Comparison of ENCODE assay signal across 13 mouse cellular contexts in the genomic region with DNA sequence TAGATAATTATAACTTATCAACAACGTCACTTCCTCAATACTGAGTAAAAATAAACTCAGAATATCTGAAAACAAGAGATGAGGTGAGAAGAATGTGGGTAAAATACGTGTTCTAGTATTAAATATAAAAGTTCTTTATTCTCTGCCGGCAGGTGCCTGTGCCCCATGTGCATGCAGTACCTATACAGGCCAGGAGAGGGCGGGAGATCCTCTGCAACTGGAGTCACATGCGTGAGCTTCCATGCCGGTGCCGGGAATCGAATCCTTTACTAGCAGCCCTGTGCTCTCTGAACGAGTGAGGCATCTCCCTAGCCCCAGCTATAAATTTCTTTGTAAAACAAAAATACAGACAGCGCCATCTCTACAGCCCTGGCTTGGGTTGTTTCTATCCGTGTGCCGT. TPM values are rescaled to one million over a fixed set of nuclear protein-coding genes. Genes with fewer than 3 reads are reported as not detected.
DNase-seq lines count a peak whose midpoint lies in the region; ATAC-seq and TF ChIP-seq lines count a peak whose summit lies in the region.
"Had no signal": no experiment of that assay in that cellular context is flagged by ENCODE, and none has a peak within 500 bp of the region (broad histone marks: within the 10 kb centered on the region; RNA-seq: fewer than 3 reads in every experiment).

No protein-coding gene starts in this region.

- H3K9ac ChIP-seq in CH12.LX (ENCODE audit: insufficient read depth, low read depth): no peak overlapping the region
- no peak overlapping the region for H3K9ac ChIP-seq in lung, postnatal 0 days (replicated peaks; ENCODE audit: low read depth)
- H3K9ac ChIP-seq: heart, embryonic 15.5 days had no signal

- no peaks in the 10 kb centered on the region for H3K79me2 ChIP-seq in CH12.LX (replicated peaks; ENCODE audit: control insufficient read depth, extremely low read depth, insufficient read depth, poor library complexity, severe bottlenecking)

- no peak for TF ChIP-seq POLR2A in CH12.LX (IDR thresholded peaks at IDR 0.05; ENCODE audit: low read depth, low read length)

- TF ChIP-seq RAD21 in CH12.LX (IDR thresholded peaks at IDR 0.05; ENCODE audit: low read depth, low read length): no peak

- no peak; a peak in 1 of 4 replicates for TF ChIP-seq CTCF in CH12.LX (conservative IDR thresholded peaks at IDR 0.05 in 1 of 2, IDR thresholded peaks at IDR 0.05 in 1 of 2; ENCODE audit: low read depth in 2 of 2, low read length in 2 of 2)
- TF ChIP-seq CTCF in lung, postnatal 0 days (IDR thresholded peaks at IDR 0.05): peak; percentile 59

- WGBS in lung, postnatal 0 days: 33% methylated on average over 12 of the region's 12 CpGs

- H3K36me3 ChIP-seq in CH12.LX (replicated peaks in 1 of 2; ENCODE audit: control insufficient read depth in 1 of 2, insufficient read depth in 1 of 2, low read length in 1 of 2): no peaks in the 10 kb centered on the region
- H3K36me3 ChIP-seq in lung, postnatal 0 days (ENCODE audit: insufficient read depth, low read length): no peaks in the 10 kb centered on the region
- H3K36me3 ChIP-seq: heart, embryonic 15.5 days had no signal

- peaks cover 34% of the 10 kb centered on the region for H3K27me3 ChIP-seq in CH12.LX (replicated peaks)
- H3K27me3 ChIP-seq in lung, postnatal 0 days (replicated peaks; ENCODE audit: insufficient read depth, low read length): peaks cover 24% of the 10 kb centered on the region

- peaks cover 20% of the 10 kb centered on the region for H3K9me3 ChIP-seq in CH12.LX (replicated peaks; ENCODE audit: low read length)
- 0 out of 2 replicates have a peak, but pooled peaks cover 2% of the 10 kb centered on the region for H3K9me3 ChIP-seq in lung, postnatal 0 days (ENCODE audit: low read length)

- peak; percentile 26 for DNase-seq in kidney, adult 9 months
- DNase-seq in kidney, adult 11 months: no peak
- DNase-seq in CH12.LX (ENCODE audit: extremely low read depth) (peak; percentile 3), ES-CJ7 (ENCODE audit: low read depth, low spot score) (peak; percentile 92)
- no peak for DNase-seq in lung, postnatal 0 days (ENCODE audit: low spot score)
- DNase-seq in urinary bladder, postnatal 10 days (ENCODE audit: low spot score): no peak
- DNase-seq in right cerebral cortex, postnatal 14 days: no peak
- DNase-seq: adrenal gland, adult 8-10 months had no signal

- dilution Hi-C loops in CH12.LX (cut with MboI; ENCODE audit: extremely low pct_ligation_motif_present, extremely low pct_unique_long_range_greater_than_20kb, low sequenced_read_pairs): no loop called here

- in situ Hi-C loops in CH12.LX (cut with MboI; ENCODE audit: low pct_ligation_motif_present, low pct_unique_long_range_greater_than_20kb, low sequenced_read_pairs): no loop called here

- H3K4me2 ChIP-seq in CH12.LX (ENCODE audit: insufficient read depth, low read depth, poor library complexity, severe bottlenecking): no peak overlapping the region
- H3K4me2 ChIP-seq in lung, postnatal 0 days (replicated peaks; ENCODE audit: low read depth, low read length): no peak overlapping the region
- H3K4me2 ChIP-seq: heart, embryonic 15.5 days had no signal

- no peak for ATAC-seq in lung, postnatal 0 days

- no peaks in the 10 kb centered on the region for H3K4me1 ChIP-seq in CH12.LX (ENCODE audit: control insufficient read depth in 1 of 2, insufficient read depth in 2 of 2)
- no peaks in the 10 kb centered on the region for H3K4me1 ChIP-seq in lung, postnatal 0 days (ENCODE audit: insufficient read depth, low read depth, low read length)

- TF ChIP-seq EP300 in CH12.LX (IDR thresholded peaks at IDR 0.05; ENCODE audit: low read length): no peak
- TF ChIP-seq EP300 in lung, postnatal 0 days (IDR thresholded peaks at IDR 0.05): no peak

- no peak overlapping the region for H3K27ac ChIP-seq in CH12.LX (ENCODE audit: insufficient read depth, low read depth)
- H3K27ac ChIP-seq in lung, postnatal 0 days (ENCODE audit: low read length): no peak overlapping the region
- H3K27ac ChIP-seq: heart, embryonic 15.5 days had no signal

- H3K4me3 ChIP-seq in CH12.LX (replicated peaks in 1 of 3; ENCODE audit: low read depth in 2 of 3, low read length in 2 of 3, poor library complexity in 1 of 3): no peak overlapping the region
- H3K4me3 ChIP-seq in lung, postnatal 0 days (ENCODE audit: low read depth, low read length): no peak overlapping the region
- H3K4me3 ChIP-seq: heart, embryonic 15.5 days; myocyte had no signal

TF ChIP-seq in CH12.LX, 34 proteins besides CTCF, POLR2A, EP300 and RAD21:
- TF ChIP-seq SIN3A (IDR thresholded peaks at IDR 0.05; ENCODE audit: low read length) (no peak), PAX5 (IDR thresholded peaks at IDR 0.05; ENCODE audit: low read length) (no peak), NELFE (IDR thresholded peaks at IDR 0.05; ENCODE audit: low read depth, low read length) (no peak), JUN (IDR thresholded peaks at IDR 0.05; ENCODE audit: insufficient read depth, low read depth, low read length) (no peak), HCFC1 (IDR thresholded peaks at IDR 0.05; ENCODE audit: low read depth, low read length) (no peak), TBP (conservative IDR thresholded peaks at IDR 0.05; ENCODE audit: low read depth, low read length) (no peak), NRF1 (IDR thresholded peaks at IDR 0.05; ENCODE audit: low read depth, low read length) (no peak), ZNF384 (IDR thresholded peaks at IDR 0.05; ENCODE audit: low read depth, low read length) (no peak), ETS1 (conservative IDR thresholded peaks at IDR 0.05; ENCODE audit: low read depth, low read length) (no peak), IRF4 (IDR thresholded peaks at IDR 0.05; ENCODE audit: low read depth, low read length) (no peak), GABPA (IDR thresholded peaks at IDR 0.05; ENCODE audit: insufficient replicate concordance, low read depth, low read length) (no peak), USF2 (conservative IDR thresholded peaks at IDR 0.05; ENCODE audit: low read depth, low read length) (no peak), ZMIZ1 (IDR thresholded peaks at IDR 0.05; ENCODE audit: low read depth, low read length) (no peak), CHD1 (IDR thresholded peaks at IDR 0.05; ENCODE audit: low read depth, low read length) (no peak), BHLHE40 (IDR thresholded peaks at IDR 0.05; ENCODE audit: low read depth, low read length) (no peak), POLR2AphosphoS2 (IDR thresholded peaks at IDR 0.05; ENCODE audit: low read depth, low read length) (no peak), ZC3H11A (IDR thresholded peaks at IDR 0.05; ENCODE audit: low read depth, low read length) (no peak)

RNA-seq across cellular contexts. Expression of gene Sgsm1, which starts 21.7 kb away (rescaled TPM):
- total RNA-seq in CH12.LX (2012; rRNA removed): 0.08 and 0.29 TPM in 2 replicates
- total RNA-seq in CH12.LX (2014; rRNA removed): not detected in 2 replicates
- polyA plus RNA-seq in CH12.LX (2012; ENCODE audit: insufficient read length, low read depth): not detected in 2 replicates
- 1.2 and 1.5 TPM in 2 replicates for polyA plus RNA-seq in lung, postnatal 0 days (2015; fragmentation: Nextera tagmentation; extraction: Ambion mirVana)

RNA-seq across cellular contexts. Expression of gene Aym1, which starts 24.9 kb away (rescaled TPM):
- total RNA-seq in CH12.LX (2012; rRNA removed) (not detected in 2 replicates), CH12.LX (2014; rRNA removed) (not detected in 2 replicates)
- polyA plus RNA-seq in CH12.LX (2012; ENCODE audit: insufficient read length, low read depth): not detected in 2 replicates
- polyA plus RNA-seq in lung, postnatal 0 days (2015; fragmentation: Nextera tagmentation; extraction: Ambion mirVana): not detected in 2 replicates
- total RNA-seq: adrenal gland, adult 8-10 months; left cerebral cortex, postnatal 14 days had no signal
- polyA plus RNA-seq: embryonic facial prominence, embryonic 14.5 days; heart, embryonic 15.5 days; myocyte; stomach, embryonic 14.5 days had no signal

Comparison
In these comparisons a context has a peak if more than half of its experiments do, and no peak if none do; other contexts are left out.
1. DNase-seq: peak in kidney, adult 9 months (single experiment), CH12.LX (single experiment) and ES-CJ7 (single experiment); none in kidney, adult 11 months (single experiment), lung, postnatal 0 days (single experiment), urinary bladder, postnatal 10 days (single experiment) and right cerebral cortex, postnatal 14 days (single experiment).